Mouse (Mus musculus) kidney, adult 9 months (tissue): ENCODE measurements around the gene Trim28.
"Not testable (repeated sequence)": the region's sequence is repeated elsewhere in the genome, so short reads cannot be mapped to it uniquely, and the experiment has no call there.

ENCODE experiments used
- DNase-seq: peaks from one replicate; pipeline ENCODE4 v3.0.0; 2022

The Trim28 gene

GRCm38 (mm10) chr7:13034148-13034977 lies 35.4 kb downstream of the Trim28 start, which contains the start of gene Chmp2a:
TSS of gene Chmp2a (minus strand) at chr7:13034807.
- DNase-seq: peak; percentile 98

- DNase-seq: no peak
These were observed 36.4 kb downstream of the Trim28 start for GRCm38 (mm10) chr7:13035211-13035855.

- no peak for DNase-seq
These were observed 37.9 kb downstream of the Trim28 start for GRCm38 (mm10) chr7:13036806-13037205.

- no peak for DNase-seq
These were observed 38.5 kb downstream of the Trim28 start for GRCm38 (mm10) chr7:13037366-13037765.

- peak; percentile 98 for DNase-seq
These were observed 39.1 kb downstream of the Trim28 start, which contains the start of gene Ube2m for GRCm38 (mm10) chr7:13037901-13038555. TSS of gene Ube2m (minus strand) at chr7:13038275.

GRCm38 (mm10) chr7:13038621-13039169 lies 39.8 kb downstream of the Trim28 start:
- peak; percentile 70 for DNase-seq

GRCm38 (mm10) chr7:13039181-13039580 lies 40.3 kb downstream of the Trim28 start:
- no peak for DNase-seq

- DNase-seq: no peak
These were observed 42.3 kb downstream of the Trim28 start for GRCm38 (mm10) chr7:13041256-13041655.

GRCm38 (mm10) chr7:13042511-13042910 lies 43.6 kb downstream of the Trim28 start:
- DNase-seq: no peak

- no peak for DNase-seq
These were observed 44.2 kb downstream of the Trim28 start for GRCm38 (mm10) chr7:13043120-13043444.

GRCm38 (mm10) chr7:13043445-13044253 lies 44.7 kb downstream of the Trim28 start:
- DNase-seq: no peak

GRCm38 (mm10) chr7:13044254-13044625 lies 45.3 kb downstream of the Trim28 start:
- DNase-seq: no peak

- peak; percentile 88 for DNase-seq
These were observed 47.2 kb downstream of the Trim28 start for GRCm38 (mm10) chr7:13046084-13046483.

GRCm38 (mm10) chr7:13053001-13053400 lies 54.1 kb downstream of the Trim28 start:
- DNase-seq: no peak

- no peak for DNase-seq
These were observed 54.6 kb downstream of the Trim28 start for GRCm38 (mm10) chr7:13053501-13053900.

- no peak for DNase-seq
These were observed 55.0 kb downstream of the Trim28 start for GRCm38 (mm10) chr7:13053961-13054286.

GRCm38 (mm10) chr7:13054287-13055010 lies 55.5 kb downstream of the Trim28 start, which contains the start of gene Mzf1:
TSS of gene Mzf1 (minus strand) at chr7:13054764.
- peak; percentile 97 for DNase-seq

GRCm38 (mm10) chr7:13056913-13057700 lies 58.2 kb downstream of the Trim28 start:
- no peak for DNase-seq

GRCm38 (mm10) chr7:13059536-13059935 lies 60.6 kb downstream of the Trim28 start:
- no peak for DNase-seq

- not testable (repeated sequence) for DNase-seq
These were observed 64.5 kb downstream of the Trim28 start for GRCm38 (mm10) chr7:13063399-13063798.

- no peak for DNase-seq
These were observed 73.4 kb downstream of the Trim28 start for GRCm38 (mm10) chr7:13072293-13072692.
